Mouse (Mus musculus): ENCODE results near the gene Sco1. TPM values are rescaled to one million over a fixed set of nuclear protein-coding genes. Genes with fewer than 3 reads are reported as not detected.
"Not testable (repeated sequence)": the region's sequence is repeated elsewhere in the genome, so short reads cannot be mapped to it uniquely, and the experiment has no call there.

Sco1 gene
- total and polyA plus RNA-seq, 2 experiments from 2014 or later: 12.4 to 14.7 TPM

GRCm38 (mm10) chr11:67082793-67083192 lies 30.3 kb downstream of the Sco1 start:
- no peak overlapping the region for H3K27ac ChIP-seq (ENCODE audit: low read depth, low read length)
- H3K9me3 ChIP-seq (ENCODE audit: low read length): no peaks in the 10 kb centered on the region
- TF ChIP-seq CTCF (IDR thresholded peaks at IDR 0.05): no peak
- H3K27me3 ChIP-seq (ENCODE audit: insufficient read depth, low read length): 0 out of 2 replicates have a peak, but pooled peaks cover 7% of the 10 kb centered on the region
- WGBS: 85% methylated on average over 13 of the region's 13 CpGs
- no peak for DNase-seq (ENCODE audit: low spot score)
- H3K4me3 ChIP-seq (ENCODE audit: low read depth, low read length): no peak overlapping the region
- no peaks in the 10 kb centered on the region for H3K4me1 ChIP-seq (ENCODE audit: insufficient read depth, low read length)
- no peak overlapping the region for H3K4me2 ChIP-seq (ENCODE audit: low read depth, low read length, poor library complexity, severe bottlenecking)
- ATAC-seq (ENCODE audit: low FRiP score): no peak
- H3K36me3 ChIP-seq (ENCODE audit: insufficient read depth, low read length): no peaks in the 10 kb centered on the region
- no peak overlapping the region for H3K9ac ChIP-seq (replicated peaks; ENCODE audit: low read length, poor library complexity, severe bottlenecking)

GRCm38 (mm10) chr11:67083239-67083638 lies 30.8 kb downstream of the Sco1 start:
- DNase-seq (ENCODE audit: low spot score) (no peak), ATAC-seq (ENCODE audit: low FRiP score) (no peak)
- H3K36me3 ChIP-seq (ENCODE audit: insufficient read depth, low read length): no peaks in the 10 kb centered on the region
- no peak overlapping the region for H3K4me2 ChIP-seq (ENCODE audit: low read depth, low read length, poor library complexity, severe bottlenecking)
- WGBS: 59% methylated on average over 6 of the region's 6 CpGs
- H3K9ac ChIP-seq (replicated peaks; ENCODE audit: low read length, poor library complexity, severe bottlenecking): no peak overlapping the region
- no peaks in the 10 kb centered on the region for H3K4me1 ChIP-seq (ENCODE audit: insufficient read depth, low read length)
- no peak overlapping the region for H3K4me3 ChIP-seq (ENCODE audit: low read depth, low read length)
- H3K27me3 ChIP-seq (ENCODE audit: insufficient read depth, low read length): 0 out of 2 replicates have a peak, but pooled peaks cover 7% of the 10 kb centered on the region
- H3K9me3 ChIP-seq (ENCODE audit: low read length): no peaks in the 10 kb centered on the region
- no peak for TF ChIP-seq CTCF (IDR thresholded peaks at IDR 0.05)
- H3K27ac ChIP-seq (ENCODE audit: low read depth, low read length): no peak overlapping the region

GRCm38 (mm10) chr11:67083712-67084340 lies 31.4 kb downstream of the Sco1 start:
- Histone ChIP-seq H3K4me1 (ENCODE audit: insufficient read depth, low read length) (no peaks in the 10 kb centered on the region), H3K27ac (ENCODE audit: low read depth, low read length) (no peak overlapping the region), H3K9me3 (ENCODE audit: low read length) (no peaks in the 10 kb centered on the region), H3K36me3 (ENCODE audit: insufficient read depth, low read length) (no peaks in the 10 kb centered on the region), H3K4me2 (ENCODE audit: low read depth, low read length, poor library complexity, severe bottlenecking) (no peak overlapping the region), H3K9ac (replicated peaks; ENCODE audit: low read length, poor library complexity, severe bottlenecking) (no peak overlapping the region), H3K27me3 (ENCODE audit: insufficient read depth, low read length) (0 out of 2 replicates have a peak, but pooled peaks cover 7% of the 10 kb centered on the region), H3K4me3 (ENCODE audit: low read depth, low read length) (no peak overlapping the region)
- WGBS: 38% methylated on average over 32 of the region's 32 CpGs
- ATAC-seq (ENCODE audit: low FRiP score) (no peak), DNase-seq (ENCODE audit: low spot score) (no peak)
- peak; percentile 20; the same call in 1 of the 2 replicates for TF ChIP-seq CTCF (IDR thresholded peaks at IDR 0.05)

- Histone ChIP-seq H3K27me3 (ENCODE audit: insufficient read depth, low read length) (0 out of 2 replicates have a peak, but pooled peaks cover 7% of the 10 kb centered on the region), H3K4me3 (ENCODE audit: low read depth, low read length) (no peak overlapping the region), H3K4me2 (ENCODE audit: low read depth, low read length, poor library complexity, severe bottlenecking) (no peak overlapping the region), H3K36me3 (ENCODE audit: insufficient read depth, low read length) (no peaks in the 10 kb centered on the region), H3K9me3 (ENCODE audit: low read length) (no peaks in the 10 kb centered on the region), H3K9ac (replicated peaks; ENCODE audit: low read length, poor library complexity, severe bottlenecking) (no peak overlapping the region), H3K4me1 (ENCODE audit: insufficient read depth, low read length) (no peaks in the 10 kb centered on the region), H3K27ac (ENCODE audit: low read depth, low read length) (no peak overlapping the region)
- TF ChIP-seq CTCF (IDR thresholded peaks at IDR 0.05): peak; percentile 88
- ATAC-seq (ENCODE audit: low FRiP score) (no peak), DNase-seq (ENCODE audit: low spot score) (peak; percentile 92)
- 6% methylated on average over 6 of the region's 6 CpGs for WGBS
These were observed 33.0 kb downstream of the Sco1 start for GRCm38 (mm10) chr11:67085489-67085888.

GRCm38 (mm10) chr11:67086467-67087164 lies 34.1 kb downstream of the Sco1 start:
- TF ChIP-seq CTCF (IDR thresholded peaks at IDR 0.05): no peak
- no peaks in the 10 kb centered on the region for H3K36me3 ChIP-seq (ENCODE audit: insufficient read depth, low read length)
- ATAC-seq (ENCODE audit: low FRiP score) (no peak), DNase-seq (ENCODE audit: low spot score) (no peak)
- no peak overlapping the region for H3K9ac ChIP-seq (replicated peaks; ENCODE audit: low read length, poor library complexity, severe bottlenecking)
- WGBS: 59% methylated on average over 9 of the region's 9 CpGs
- no peak overlapping the region for H3K4me3 ChIP-seq (ENCODE audit: low read depth, low read length)
- no peak overlapping the region for H3K4me2 ChIP-seq (ENCODE audit: low read depth, low read length, poor library complexity, severe bottlenecking)
- H3K27ac ChIP-seq (ENCODE audit: low read depth, low read length): no peak overlapping the region
- H3K9me3 ChIP-seq (ENCODE audit: low read length): no peaks in the 10 kb centered on the region
- H3K27me3 ChIP-seq (ENCODE audit: insufficient read depth, low read length): 0 out of 2 replicates have a peak, but pooled peaks cover 7% of the 10 kb centered on the region
- no peaks in the 10 kb centered on the region for H3K4me1 ChIP-seq (ENCODE audit: insufficient read depth, low read length)

- ATAC-seq (ENCODE audit: low FRiP score): no peak
- no peak overlapping the region for H3K27ac ChIP-seq (ENCODE audit: low read depth, low read length)
- 0 out of 2 replicates have a peak, but pooled peaks cover 7% of the 10 kb centered on the region for H3K27me3 ChIP-seq (ENCODE audit: insufficient read depth, low read length)
- H3K4me1 ChIP-seq (ENCODE audit: insufficient read depth, low read length): no peaks in the 10 kb centered on the region
- H3K4me2 ChIP-seq (ENCODE audit: low read depth, low read length, poor library complexity, severe bottlenecking): no peak overlapping the region
- no peak overlapping the region for H3K4me3 ChIP-seq (ENCODE audit: low read depth, low read length)
- H3K9me3 ChIP-seq (ENCODE audit: low read length): no peaks in the 10 kb centered on the region
- no peak overlapping the region for H3K9ac ChIP-seq (replicated peaks; ENCODE audit: low read length, poor library complexity, severe bottlenecking)
- H3K36me3 ChIP-seq (ENCODE audit: insufficient read depth, low read length): no peaks in the 10 kb centered on the region
- 87% methylated on average over 12 of the region's 12 CpGs for WGBS
- DNase-seq (ENCODE audit: low spot score): no peak
- TF ChIP-seq CTCF (IDR thresholded peaks at IDR 0.05): no peak
These were observed 34.8 kb downstream of the Sco1 start for GRCm38 (mm10) chr11:67087225-67087624.

GRCm38 (mm10) chr11:67092354-67092753 lies 39.9 kb downstream of the Sco1 start:
- H3K27me3 ChIP-seq (ENCODE audit: insufficient read depth, low read length); DNase-seq (ENCODE audit: low spot score); H3K27ac ChIP-seq (ENCODE audit: low read depth, low read length); H3K9ac ChIP-seq (replicated peaks; ENCODE audit: low read length, poor library complexity, severe bottlenecking); H3K36me3 ChIP-seq (ENCODE audit: insufficient read depth, low read length); H3K4me2 ChIP-seq (ENCODE audit: low read depth, low read length, poor library complexity, severe bottlenecking); H3K4me1 ChIP-seq (ENCODE audit: insufficient read depth, low read length); H3K9me3 ChIP-seq (ENCODE audit: low read length); H3K4me3 ChIP-seq (ENCODE audit: low read depth, low read length); ATAC-seq (ENCODE audit: low FRiP score): not testable (repeated sequence)
- 94% methylated on average over 12 of the region's 12 CpGs for WGBS
